ENCODE assay signal across 15 mouse cellular contexts in the genomic region with DNA sequence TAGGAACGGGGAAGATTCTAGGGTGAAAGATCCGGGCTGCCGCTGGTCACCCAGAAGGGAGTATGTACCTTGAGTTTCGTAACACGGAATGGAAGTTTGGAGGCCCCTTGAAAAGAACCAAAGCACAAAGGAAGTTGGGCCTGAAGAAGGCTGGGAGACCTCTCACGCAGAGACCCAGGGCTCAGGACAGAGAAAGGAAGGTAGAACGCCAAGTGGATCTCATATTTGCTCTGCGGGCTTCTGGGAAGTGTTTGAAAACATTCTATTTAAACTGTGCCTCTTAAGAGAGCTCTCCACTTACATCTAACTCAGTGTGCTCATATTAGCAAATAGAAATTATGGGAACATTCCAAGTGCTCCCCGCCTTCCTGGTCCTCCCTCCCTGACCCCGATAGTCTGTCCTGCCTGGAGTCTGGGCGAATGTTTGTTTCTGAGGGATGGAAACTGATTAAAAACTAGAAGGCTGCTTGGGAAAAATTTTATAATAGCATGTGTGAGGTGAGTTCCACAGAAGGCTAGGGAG. TPM values are rescaled to one million over a fixed set of nuclear protein-coding genes. Genes with fewer than 3 reads are reported as not detected.
DNase-seq lines count a peak whose midpoint lies in the region; ATAC-seq and TF ChIP-seq lines count a peak whose summit lies in the region.
"Had no signal": no experiment of that assay in that cellular context is flagged by ENCODE, and none has a peak within 500 bp of the region (broad histone marks: within the 10 kb centered on the region; RNA-seq: fewer than 3 reads in every experiment).

No protein-coding gene starts in this region.

- no peaks in the 10 kb centered on the region for H3K36me3 ChIP-seq in intestine, embryonic 16.5 days (ENCODE audit: control insufficient read depth, insufficient read depth, low read length)
- H3K36me3 ChIP-seq in intestine, embryonic 15.5 days: no peaks in the 10 kb centered on the region
- no peaks in the 10 kb centered on the region; the same call in 1 of the 2 replicates for H3K36me3 ChIP-seq in testis, adult 2 months (ENCODE audit: control insufficient read depth, insufficient read depth, low read length)
- H3K36me3 ChIP-seq: hindbrain, embryonic 13.5 days; liver, embryonic 12.5 days had no signal

- no peak overlapping the region for H3K9ac ChIP-seq in intestine, embryonic 16.5 days (ENCODE audit: low read depth, low read length)
- H3K9ac ChIP-seq in intestine, embryonic 15.5 days: no peak overlapping the region
- H3K9ac ChIP-seq: hindbrain, embryonic 13.5 days; liver, embryonic 12.5 days had no signal

- WGBS in intestine, embryonic 16.5 days: 85% methylated on average over 11 of the region's 11 CpGs
- WGBS in intestine, embryonic 15.5 days: 84% methylated on average over 11 of the region's 11 CpGs

- H3K4me3 ChIP-seq in intestine, embryonic 16.5 days (ENCODE audit: low read length): no peak overlapping the region
- no peak overlapping the region for H3K4me3 ChIP-seq in intestine, embryonic 15.5 days (replicated peaks)
- peak overlapping the region; percentile 81 for H3K4me3 ChIP-seq in testis, adult 2 months (ENCODE audit: control insufficient read depth, low read depth, low read length)
- H3K4me3 ChIP-seq: hindbrain, embryonic 13.5 days; liver, embryonic 12.5 days had no signal

- H3K27ac ChIP-seq in intestine, embryonic 16.5 days (ENCODE audit: low read length): no peak overlapping the region
- H3K27ac ChIP-seq in intestine, embryonic 15.5 days: no peak overlapping the region
- H3K27ac ChIP-seq in testis, adult 2 months (ENCODE audit: control insufficient read depth, insufficient read depth, low read depth, low read length): no peak overlapping the region
- H3K27ac ChIP-seq: hindbrain, embryonic 13.5 days; liver, embryonic 12.5 days had no signal

- H3K27me3 ChIP-seq in intestine, embryonic 16.5 days (replicated peaks; ENCODE audit: control insufficient read depth, insufficient read depth, low read length): no peaks in the 10 kb centered on the region
- H3K27me3 ChIP-seq in intestine, embryonic 15.5 days (replicated peaks): no peaks in the 10 kb centered on the region
- H3K27me3 ChIP-seq in testis, adult 2 months (ENCODE audit: control insufficient read depth, insufficient read depth, low read length): no peaks in the 10 kb centered on the region
- H3K27me3 ChIP-seq: hindbrain, embryonic 13.5 days had no signal

- no peaks in the 10 kb centered on the region; the same call in 1 of the 2 replicates for H3K9me3 ChIP-seq in intestine, embryonic 16.5 days (ENCODE audit: control insufficient read depth, low read length)
- no peaks in the 10 kb centered on the region for H3K9me3 ChIP-seq in intestine, embryonic 15.5 days
- H3K9me3 ChIP-seq: hindbrain, embryonic 13.5 days; liver, embryonic 12.5 days had no signal

- no peak for DNase-seq in testis, postnatal 14 days (ENCODE audit: low spot score)
- DNase-seq in lung, postnatal 14 days: peak; percentile 50
- DNase-seq in yolk sac, embryonic 10.5 days (ENCODE audit: low spot score): no peak
- DNase-seq in spleen, postnatal 4 days (ENCODE audit: low spot score in 2 of 2): no peak
- DNase-seq in T-cell, adult 2 months (ENCODE audit: low spot score): no peak
- DNase-seq: adrenal gland, adult 8-10 months; cerebellum, postnatal 25 days; gastrocnemius, postnatal 10 days; thymus, postnatal 4 days had no signal

- peak; percentile 41; the same call in 1 of the 2 replicates for ATAC-seq in intestine, embryonic 16.5 days
- ATAC-seq in intestine, embryonic 15.5 days: no peak
- ATAC-seq: liver, embryonic 12.5 days; midbrain, embryonic 16.5 days had no signal

- H3K4me2 ChIP-seq in intestine, embryonic 16.5 days (ENCODE audit: low read depth, low read length): no peak overlapping the region
- H3K4me2 ChIP-seq in intestine, embryonic 15.5 days (replicated peaks): no peak overlapping the region
- H3K4me2 ChIP-seq: hindbrain, embryonic 13.5 days; liver, embryonic 12.5 days had no signal

- no peak for TF ChIP-seq POLR2A in testis, adult 2 months (IDR thresholded peaks at IDR 0.05; ENCODE audit: control insufficient read depth, low read depth, low read length)

- peaks cover 9% of the 10 kb centered on the region for H3K4me1 ChIP-seq in intestine, embryonic 16.5 days (ENCODE audit: control insufficient read depth, insufficient read depth, low read length)
- H3K4me1 ChIP-seq in intestine, embryonic 15.5 days (replicated peaks): no peaks in the 10 kb centered on the region
- H3K4me1 ChIP-seq in testis, adult 2 months (ENCODE audit: control insufficient read depth, insufficient read depth, low read length): no peaks in the 10 kb centered on the region

- TF ChIP-seq CTCF in testis, adult 2 months (IDR thresholded peaks at IDR 0.05; ENCODE audit: control insufficient read depth, insufficient read depth, insufficient replicate concordance, low read depth, low read length): no peak

RNA-seq across cellular contexts. Expression of a gene that starts 6.9 kb away (rescaled TPM):
- 11.5 and 11.7 TPM in 2 replicates for polyA plus RNA-seq in intestine, embryonic 16.5 days (2015; fragmentation: Nextera tagmentation; extraction: Ambion mirVana)
- 16.8 and 17.4 TPM in 2 replicates for polyA plus RNA-seq in intestine, embryonic 15.5 days (2015; fragmentation: Nextera tagmentation; extraction: Ambion mirVana)
- polyA plus RNA-seq in testis, adult 2 months (2012; rRNA removed): 66.8 and 80.0 TPM in 2 replicates
